Mouse (Mus musculus): ENCODE data around the gene Fgf9. TPM values are rescaled to one million over a fixed set of nuclear protein-coding genes. Genes with fewer than 3 reads are reported as not detected.
A peak's percentile ranks its signal among the peaks of the same experiment; 100 is the strongest.

The Fgf9 gene
- polyA plus RNA-seq, 1 experiment from 2014 or later = 23.2 TPM

DNA sequence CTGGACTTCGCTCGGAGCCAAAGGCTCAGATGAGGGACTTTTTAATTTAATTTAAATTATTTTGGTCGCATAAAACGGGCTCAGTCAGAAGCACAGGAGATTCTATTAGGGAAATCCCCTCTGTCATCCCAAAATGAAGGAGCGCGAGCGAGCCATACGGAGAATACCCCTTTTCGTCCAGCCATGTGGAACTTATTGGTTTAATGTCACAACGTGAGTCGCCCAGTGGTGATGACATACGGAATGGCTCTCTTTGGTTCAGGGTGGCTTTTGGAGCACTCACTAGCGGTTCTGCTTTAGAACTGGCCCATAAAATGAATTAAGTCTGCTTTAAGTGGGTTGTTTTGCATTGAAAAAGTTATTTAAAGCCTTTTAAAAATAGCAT is 80.1 kb downstream of the Fgf9 start:
- Histone ChIP-seq H3K27ac (ENCODE audit: low read depth, low read length) (no peak overlapping the region), H3K9ac (replicated peaks; ENCODE audit: low read depth, low read length) (no peak overlapping the region), H3K4me1 (ENCODE audit: control insufficient read depth, insufficient read depth, low read length) (no peaks in the 10 kb centered on the region), H3K9me3 (ENCODE audit: control insufficient read depth, low read length) (no peaks in the 10 kb centered on the region), H3K27me3 (ENCODE audit: control insufficient read depth, insufficient read depth, low read length) (no peaks in the 10 kb centered on the region), H3K4me3 (ENCODE audit: low read depth, low read length) (no peak overlapping the region), H3K36me3 (ENCODE audit: control insufficient read depth, insufficient read depth, low read length) (no peaks in the 10 kb centered on the region), H3K4me2 (ENCODE audit: low read depth, low read length) (peak overlapping the region; percentile 30; the same call in 1 of the 2 replicates)
- WGBS = 68% methylated on average over 13 of the region's 13 CpGs
- no peak for ATAC-seq (ENCODE audit: low read depth)

DNA sequence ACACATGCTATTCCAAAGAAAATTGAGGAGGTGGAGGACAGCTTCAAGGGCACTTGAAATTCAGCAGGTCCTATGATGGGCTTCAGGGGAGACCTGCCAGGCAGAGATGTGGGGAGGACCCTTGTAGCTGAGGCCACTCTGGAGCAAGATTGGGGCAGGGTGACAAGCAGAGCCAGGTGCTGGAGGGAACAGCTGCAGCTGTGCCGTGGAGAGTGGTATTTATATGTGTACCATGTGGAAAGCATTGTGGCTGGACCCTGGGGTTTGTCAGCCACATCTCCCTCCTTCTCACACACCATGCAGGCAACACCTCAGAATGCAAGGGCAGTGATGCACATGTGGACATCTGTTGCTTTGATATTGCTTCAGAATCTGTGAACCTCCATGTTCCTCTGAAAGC is 81.8 kb downstream of the Fgf9 start:
- no peak for ATAC-seq (ENCODE audit: low read depth)
- 50% methylated on average over 1 of the region's 1 CpGs for WGBS

DNA sequence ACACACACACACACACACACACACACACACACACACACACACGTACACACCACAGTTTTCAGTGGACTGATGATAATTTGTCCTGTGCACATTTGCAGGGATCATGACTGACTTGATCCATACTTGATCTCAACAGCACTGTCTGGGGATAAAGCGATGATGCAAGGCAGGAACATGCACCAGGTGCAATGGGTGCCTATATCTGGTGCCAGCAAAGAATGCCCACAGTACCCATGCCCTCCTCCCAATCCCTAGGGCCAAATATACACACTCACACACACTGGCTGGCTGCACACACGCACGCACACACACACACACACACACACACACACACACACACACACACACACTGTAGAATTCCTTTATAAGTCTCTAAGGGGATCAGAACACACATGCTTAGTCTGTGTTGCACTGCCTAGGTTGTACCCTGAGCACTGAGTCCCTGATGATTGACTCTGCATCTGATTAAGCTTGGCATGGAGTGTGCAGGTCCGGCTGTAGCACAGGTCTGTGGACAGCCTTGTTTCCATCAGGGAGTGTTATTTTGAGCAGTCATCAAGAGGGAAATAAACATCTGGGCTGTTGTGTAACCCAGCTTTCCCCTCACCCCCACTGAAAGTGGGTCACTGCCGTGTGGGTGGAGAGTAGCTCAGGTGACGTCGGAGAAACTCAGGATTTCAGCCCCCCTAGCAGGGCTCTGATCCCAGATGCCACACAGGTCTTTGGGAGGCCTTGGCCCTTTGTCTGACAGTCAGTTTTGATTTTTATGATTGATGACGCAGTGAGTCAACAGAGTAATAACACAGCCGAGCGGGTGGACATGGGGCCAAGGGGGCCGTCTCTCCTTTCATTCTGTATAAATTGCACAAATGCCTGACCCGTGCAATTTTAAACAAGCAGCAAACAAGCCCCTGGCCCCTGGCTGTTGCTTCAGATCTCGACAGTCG is 83.4 kb downstream of the Fgf9 start:
- Histone ChIP-seq H3K4me2 (ENCODE audit: low read depth, low read length) (no peak overlapping the region), H3K9ac (replicated peaks; ENCODE audit: low read depth, low read length) (no peak overlapping the region), H3K9me3 (ENCODE audit: control insufficient read depth, low read length) (no peaks in the 10 kb centered on the region), H3K27ac (ENCODE audit: low read depth, low read length) (no peak overlapping the region), H3K4me1 (ENCODE audit: control insufficient read depth, insufficient read depth, low read length) (no peaks in the 10 kb centered on the region), H3K4me3 (ENCODE audit: low read depth, low read length) (no peak overlapping the region), H3K27me3 (ENCODE audit: control insufficient read depth, insufficient read depth, low read length) (no peaks in the 10 kb centered on the region), H3K36me3 (ENCODE audit: control insufficient read depth, insufficient read depth, low read length) (no peaks in the 10 kb centered on the region)
- WGBS = 68% methylated on average over 15 of the region's 15 CpGs
- no peak; the same call in 1 of the 2 replicates for ATAC-seq (ENCODE audit: low read depth)

More for the DNA sequence above, 81.8 kb downstream of the Fgf9 start:
- no peaks in the 10 kb centered on the region for H3K4me1 ChIP-seq (ENCODE audit: control insufficient read depth, insufficient read depth, low read length)
- H3K4me3 ChIP-seq (ENCODE audit: low read depth, low read length) = no peak overlapping the region
- H3K4me2 ChIP-seq (ENCODE audit: low read depth, low read length) = no peak overlapping the region
- no peaks in the 10 kb centered on the region for H3K27me3 ChIP-seq (ENCODE audit: control insufficient read depth, insufficient read depth, low read length)
- H3K36me3 ChIP-seq (ENCODE audit: control insufficient read depth, insufficient read depth, low read length) = no peaks in the 10 kb centered on the region
- H3K9ac ChIP-seq (replicated peaks; ENCODE audit: low read depth, low read length) = no peak overlapping the region
- H3K9me3 ChIP-seq (ENCODE audit: control insufficient read depth, low read length) = no peaks in the 10 kb centered on the region
- H3K27ac ChIP-seq (ENCODE audit: low read depth, low read length) = no peak overlapping the region

DNA sequence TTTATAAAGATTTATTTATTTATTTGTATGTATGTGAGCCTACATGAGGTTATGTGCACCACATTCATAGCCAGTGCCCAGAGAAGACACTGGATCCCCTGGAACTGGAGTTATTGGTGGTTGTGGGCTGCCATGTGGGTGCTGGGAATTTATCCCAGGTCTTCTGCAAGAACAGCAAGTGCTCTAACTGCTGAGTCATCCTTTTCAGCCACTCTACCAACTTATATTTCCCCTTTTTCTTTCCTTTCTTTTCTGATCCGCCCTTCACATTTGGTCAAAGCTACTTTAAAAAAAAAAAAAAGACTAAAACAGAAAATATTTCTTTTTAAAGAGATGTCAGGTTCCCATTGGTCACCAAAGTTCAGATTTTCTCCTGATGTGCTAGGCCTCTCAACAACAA is 90.3 kb downstream of the Fgf9 start:
- no peaks in the 10 kb centered on the region for H3K36me3 ChIP-seq (ENCODE audit: control insufficient read depth, insufficient read depth, low read length)

More for the DNA sequence above, 90.3 kb downstream of the Fgf9 start:
- H3K4me1 ChIP-seq (ENCODE audit: control insufficient read depth, insufficient read depth, low read length) = no peaks in the 10 kb centered on the region
- ATAC-seq (ENCODE audit: low read depth) = no peak
- H3K4me3 ChIP-seq (ENCODE audit: low read depth, low read length) = no peak overlapping the region
- H3K27me3 ChIP-seq (ENCODE audit: control insufficient read depth, insufficient read depth, low read length) = no peaks in the 10 kb centered on the region
- H3K9me3 ChIP-seq (ENCODE audit: control insufficient read depth, low read length) = no peaks in the 10 kb centered on the region
- H3K9ac ChIP-seq (replicated peaks; ENCODE audit: low read depth, low read length) = no peak overlapping the region
- H3K4me2 ChIP-seq (ENCODE audit: low read depth, low read length) = no peak overlapping the region
- H3K27ac ChIP-seq (ENCODE audit: low read depth, low read length) = no peak overlapping the region
- 100% methylated on average over 1 of the region's 1 CpGs for WGBS

Other genes starting within 250 kb of the Fgf9 start
- 3.6 and 5.3 TPM in 2 replicates for gene Ska3, start 244.4 kb upstream of the Fgf9 start, polyA plus RNA-seq (2014; fragmentation: Nextera tagmentation; extraction: Ambion mirVana)
- gene Mrpl57, start 244.3 kb upstream of the Fgf9 start, polyA plus RNA-seq (2014; fragmentation: Nextera tagmentation; extraction: Ambion mirVana) = 155 and 175 TPM in 2 replicates
- 38.9 and 42.8 TPM in 2 replicates for gene Zdhhc20, start 180.3 kb upstream of the Fgf9 start, polyA plus RNA-seq (2014; fragmentation: Nextera tagmentation; extraction: Ambion mirVana)
- 46.5 and 56.7 TPM in 2 replicates for gene Micu2, start 71.3 kb upstream of the Fgf9 start, polyA plus RNA-seq (2014; fragmentation: Nextera tagmentation; extraction: Ambion mirVana)